Mouse (Mus musculus) layer of hippocampus, adult 8-10 months (tissue): ENCODE measurements around the gene Tbk1. TPM values are rescaled to one million over a fixed set of nuclear protein-coding genes. Genes with fewer than 3 reads are reported as not detected.

ENCODE experiments used
- DNase-seq, 2 experiments: peaks; one replicate each; pipeline ENCODE4 v3.0.0; 2022; ENCODE audit warnings: low spot score in 2 of 2
- total RNA-seq, 4 experiments: library from RNA; stranded (reverse); gene quantifications; 2 replicates each; pipeline ENCODE4 v1.2.4; 2022

Gene Tbk1
- total RNA-seq, result 10 to 100 TPM; 51.3 to 64.1 (median 54.2) TPM

- peak; percentile 79 to 92 for DNase-seq
Measured at GRCm38 (mm10) chr10:121586675-121587370, at the start of gene Tbk1. TSS of gene Tbk1 (minus strand) at chr10:121586787.

DNA sequence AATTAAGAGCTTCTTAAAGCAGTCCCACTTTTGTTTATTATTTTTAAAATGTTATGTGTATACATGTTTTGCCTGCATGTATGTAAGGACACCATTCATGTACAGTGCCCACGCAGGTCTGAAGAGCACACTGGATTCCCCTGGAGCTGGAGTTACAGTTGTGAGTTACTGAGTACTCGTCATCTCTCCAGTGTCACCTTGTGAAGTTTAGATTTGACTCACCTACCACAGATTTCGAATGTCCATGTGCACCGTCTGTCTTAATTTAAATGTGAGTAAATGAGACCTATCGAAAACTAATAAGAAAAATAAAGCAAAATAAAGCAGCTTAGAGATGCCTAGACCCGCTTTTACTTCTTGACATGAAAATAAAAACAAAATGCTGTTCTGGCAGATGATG lies 49.7 kb upstream of the Tbk1 start:
- no peak for DNase-seq

DNA sequence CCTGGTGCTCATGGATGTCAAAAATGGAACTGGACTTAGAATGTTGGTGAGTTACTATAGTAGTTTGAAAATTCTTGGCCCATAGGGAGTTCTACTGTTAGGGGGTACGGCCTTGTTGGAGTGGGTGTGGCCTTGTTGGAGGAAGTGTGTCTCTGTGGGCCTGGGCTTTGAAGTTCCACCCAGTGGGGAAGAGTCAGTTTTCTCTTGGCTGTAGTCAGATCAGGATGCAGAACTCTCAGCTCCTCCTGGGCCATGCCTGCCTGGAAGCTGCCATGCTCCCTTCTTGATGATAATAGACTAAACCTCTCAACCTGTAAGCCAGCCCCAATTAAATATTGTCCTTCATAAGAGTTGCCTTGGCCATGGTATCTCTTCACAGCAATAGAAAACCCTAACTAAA lies 47.6 kb upstream of the Tbk1 start:
- no peak for DNase-seq

- no peak for DNase-seq
Measured at GRCm38 (mm10) chr10:121628561-121629040, 42.0 kb upstream of the Tbk1 start.

DNA sequence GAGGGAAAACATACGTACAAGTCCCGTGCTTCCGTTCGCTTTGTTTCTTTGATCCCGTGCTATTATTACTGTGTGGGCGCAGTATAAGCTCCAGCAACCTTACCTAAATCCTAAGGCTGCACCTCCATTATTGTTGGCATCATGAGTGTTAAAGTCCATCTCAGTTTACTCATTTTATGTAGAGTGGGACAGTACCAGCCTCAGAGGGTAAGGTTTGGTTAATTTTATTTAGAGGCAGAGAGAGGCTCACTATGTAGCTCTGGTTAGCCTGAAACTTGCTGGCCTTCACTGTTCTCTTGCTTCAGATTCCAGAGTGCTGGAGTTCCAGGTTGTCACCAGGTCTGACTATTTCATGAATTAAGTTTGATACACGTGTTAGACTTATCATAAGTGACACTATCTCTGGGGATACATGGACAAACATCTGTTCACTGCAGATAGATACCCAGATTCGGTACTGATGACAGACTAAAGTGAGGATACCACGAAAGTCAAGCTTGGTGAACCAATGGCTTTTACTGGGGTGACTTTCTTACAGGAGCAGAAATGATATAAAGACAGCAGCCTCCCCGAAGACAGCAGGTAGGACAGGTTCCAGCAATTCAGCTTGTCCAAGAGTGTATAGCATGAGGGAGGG lies 40.7 kb upstream of the Tbk1 start:
- no peak for DNase-seq

DNA sequence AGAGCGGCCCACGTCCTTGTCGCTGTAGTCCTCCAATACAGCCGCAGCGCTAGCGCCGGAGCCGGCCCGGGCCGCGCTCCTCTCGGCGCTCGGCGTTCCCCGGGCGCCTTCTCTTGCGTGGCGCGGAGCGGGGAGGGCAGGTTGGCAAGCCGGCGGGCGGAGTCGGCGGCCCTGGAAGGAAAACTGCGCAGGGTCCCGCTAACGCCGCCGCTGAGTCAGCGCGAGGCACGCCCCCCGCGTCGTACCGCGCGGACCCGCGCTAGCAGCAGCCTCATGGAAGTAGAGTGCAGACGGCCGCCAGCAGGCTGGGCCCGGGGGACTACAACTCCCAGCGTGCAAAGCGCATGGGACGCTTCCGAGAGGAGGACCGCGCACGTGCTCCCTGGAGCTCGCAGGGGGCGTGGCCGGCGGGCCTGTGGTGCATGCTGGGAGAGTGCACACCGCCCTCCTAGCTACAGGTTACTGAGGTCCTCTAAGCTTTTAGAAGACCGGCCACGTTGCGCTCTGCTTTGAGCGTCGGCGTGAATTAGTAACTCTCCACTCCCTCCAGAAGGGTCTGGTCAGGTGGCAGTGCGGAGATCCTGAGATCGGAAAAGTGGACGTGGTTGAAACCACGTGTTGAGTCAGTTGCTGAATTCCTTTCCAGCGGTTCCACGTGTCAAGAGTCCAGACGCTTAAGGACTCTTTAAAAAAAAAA lies 39.7 kb upstream of the Tbk1 start, which contains the start of gene Xpot:
Gene Xpot (minus strand): TSS at position 147 of the 697 bp plus-strand sequence.
- DNase-seq, result peak; percentile 96 to 97

GRCm38 (mm10) chr10:121625407-121626185 lies 39.0 kb upstream of the Tbk1 start:
- no peak for DNase-seq

GRCm38 (mm10) chr10:121625006-121625405 lies 38.4 kb upstream of the Tbk1 start:
- no peak for DNase-seq

GRCm38 (mm10) chr10:121623670-121624069 lies 37.1 kb upstream of the Tbk1 start:
- no peak for DNase-seq

GRCm38 (mm10) chr10:121622431-121622830 lies 35.8 kb upstream of the Tbk1 start:
- DNase-seq, result no peak

DNA sequence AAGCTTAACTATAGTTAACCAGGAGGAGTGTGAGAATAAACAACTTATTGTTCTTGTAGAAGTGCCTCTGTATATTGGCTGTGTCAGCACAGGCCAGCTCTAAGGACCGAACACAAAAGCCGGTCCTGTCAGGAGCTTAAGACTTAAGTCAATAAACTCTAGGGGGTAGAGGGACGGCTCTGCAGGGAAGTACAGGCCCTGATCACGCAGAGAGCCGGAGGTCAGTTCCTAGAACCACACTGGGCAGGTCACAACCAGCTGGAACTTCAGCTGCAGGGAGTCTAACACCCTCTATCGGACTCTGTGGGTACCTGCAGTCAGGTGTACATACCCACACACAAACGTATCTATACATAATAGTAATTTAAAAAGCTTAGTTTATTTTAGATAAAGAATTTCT lies 29.3 kb upstream of the Tbk1 start:
- DNase-seq, result no peak

- DNase-seq, result no peak
Measured at GRCm38 (mm10) chr10:121615146-121615870, 28.7 kb upstream of the Tbk1 start.

DNA sequence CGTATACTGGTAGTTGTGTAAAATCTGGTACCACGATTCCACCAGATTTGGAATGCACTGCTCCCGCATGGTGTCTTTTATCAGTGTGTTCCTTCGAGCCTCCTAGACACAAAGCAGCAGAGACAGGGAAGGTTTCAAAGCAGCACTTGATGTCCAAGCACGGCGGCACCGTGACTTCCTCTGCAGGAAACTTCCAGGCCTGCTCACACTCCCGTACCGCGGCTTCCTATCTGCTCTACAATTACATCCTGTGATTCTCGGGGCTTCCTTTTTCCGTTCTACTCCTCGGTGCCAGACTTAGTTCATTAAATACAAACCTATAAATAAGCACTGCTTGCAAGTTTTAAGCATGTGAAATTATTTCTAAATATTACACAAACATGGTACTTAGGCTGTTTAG lies 27.0 kb upstream of the Tbk1 start:
- no peak for DNase-seq

DNA sequence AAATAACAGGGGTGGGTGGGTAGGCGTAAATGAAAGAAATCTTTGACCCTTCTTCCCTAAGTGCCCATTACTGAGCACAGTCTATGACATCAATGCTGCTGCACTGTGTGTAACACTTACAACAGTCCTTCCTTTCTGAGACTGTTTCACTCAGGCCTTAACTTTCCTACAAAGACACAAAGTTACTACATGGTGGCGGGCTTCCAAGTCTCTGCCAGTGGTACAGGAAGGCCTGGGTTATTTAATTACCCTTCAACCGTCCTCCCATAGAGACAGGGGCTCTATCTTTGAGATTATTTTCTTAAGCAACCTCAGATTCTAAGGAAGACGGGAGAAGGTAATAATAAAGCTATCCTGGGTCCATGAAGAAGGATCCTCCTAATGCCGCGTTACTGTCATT lies 25.9 kb upstream of the Tbk1 start:
- no peak for DNase-seq

- no peak for DNase-seq
Measured at GRCm38 (mm10) chr10:121611587-121611986, 25.0 kb upstream of the Tbk1 start.

GRCm38 (mm10) chr10:121608177-121608576 lies 21.6 kb upstream of the Tbk1 start:
- DNase-seq, result no peak

DNA sequence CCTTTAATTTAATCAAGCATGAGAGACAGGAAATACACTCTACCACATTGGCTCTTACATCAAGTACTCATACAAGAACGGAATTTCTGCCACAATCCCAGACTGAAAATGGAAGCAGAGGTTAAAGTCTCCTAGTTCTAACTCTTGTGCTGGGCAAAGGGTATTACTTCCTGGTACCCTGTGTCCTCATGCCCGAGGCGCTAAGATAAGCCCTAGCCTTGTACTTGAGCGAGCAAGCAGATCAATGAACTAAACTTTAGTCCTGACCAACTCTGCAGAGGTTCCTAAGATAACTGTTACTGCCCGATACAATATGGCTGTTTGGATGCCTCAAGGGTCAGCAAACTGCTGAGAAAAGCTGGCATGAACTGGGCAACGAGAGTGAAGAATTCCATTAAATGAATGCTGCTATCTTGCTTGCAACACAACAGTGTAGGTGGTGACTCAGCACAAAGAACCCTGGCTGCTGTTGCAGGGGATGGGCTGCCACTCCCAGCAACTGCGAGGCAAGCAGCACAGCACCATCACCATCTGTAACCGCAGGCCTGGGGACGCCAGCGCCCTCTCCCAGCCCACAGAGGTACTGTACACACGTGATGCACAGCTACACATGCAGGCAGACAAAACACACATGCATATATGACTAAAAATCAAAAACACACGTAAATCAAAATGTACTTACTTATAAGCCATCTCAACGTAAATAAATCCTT lies 18.2 kb upstream of the Tbk1 start:
- DNase-seq, result no peak

GRCm38 (mm10) chr10:121603556-121603955 lies 17.0 kb upstream of the Tbk1 start:
- no peak for DNase-seq

- DNase-seq, result no peak
Measured at GRCm38 (mm10) chr10:121601272-121601671, 14.7 kb upstream of the Tbk1 start.

- DNase-seq, result no peak
Measured at GRCm38 (mm10) chr10:121596580-121596979, 10.0 kb upstream of the Tbk1 start.
